In genomic region chr3:41200026-41200425, GRCm38 (mm10) we compare ENCODE assay signal across 16 mouse cellular contexts.
"Had no signal": no experiment of that assay in that cellular context is flagged by ENCODE, and none has a peak within 500 bp of the region (broad histone marks: within the 10 kb centered on the region; RNA-seq: fewer than 3 reads in every experiment).

No protein-coding gene starts in this region.

- ATAC-seq: liver, postnatal 0 days; lung, postnatal 0 days; midbrain, embryonic 16.5 days had no signal

- H3K4me2 ChIP-seq: lung, embryonic 15.5 days; midbrain, embryonic 12.5 days; neural tube, embryonic 12.5 days; stomach, embryonic 15.5 days had no signal

- H3K9ac ChIP-seq: liver, postnatal 0 days; lung, embryonic 15.5 days; midbrain, embryonic 12.5 days; neural tube, embryonic 12.5 days; stomach, embryonic 15.5 days had no signal

- H3K4me3 ChIP-seq: lung, embryonic 15.5 days; midbrain, embryonic 10.5 days; midbrain, embryonic 12.5 days; neural tube, embryonic 12.5 days; stomach, embryonic 15.5 days had no signal

- H3K27me3 ChIP-seq: lung, embryonic 15.5 days; midbrain, embryonic 12.5 days; neural tube, embryonic 12.5 days; stomach, embryonic 15.5 days had no signal

- H3K36me3 ChIP-seq: lung, embryonic 15.5 days; midbrain, embryonic 10.5 days; midbrain, embryonic 12.5 days; neural tube, embryonic 12.5 days; stomach, embryonic 15.5 days had no signal

- H3K27ac ChIP-seq: lung, embryonic 15.5 days; midbrain, embryonic 10.5 days; midbrain, embryonic 12.5 days; neural tube, embryonic 12.5 days; stomach, embryonic 15.5 days; stomach, postnatal 0 days had no signal

- H3K9me3 ChIP-seq: lung, embryonic 15.5 days; midbrain, embryonic 10.5 days; midbrain, embryonic 12.5 days; neural tube, embryonic 12.5 days; stomach, embryonic 15.5 days had no signal

- DNase-seq: liver, postnatal 0 days; lung, adult 2 months; lung, postnatal 4 days; midbrain, embryonic 14.5 days; right cerebral cortex, postnatal 14 days; thymus, adult 2 months; thymus, postnatal 25 days; thymus, postnatal 4 days had no signal
